Mouse (Mus musculus) ovary, postnatal 36 days (tissue): ENCODE data around the gene Zfp174.

Source experiments
- DNase-seq: peaks from one replicate; pipeline ENCODE4 v3.0.0; 2022; ENCODE audit warnings: low spot score, mixed read lengths

Gene Zfp174

DNA sequence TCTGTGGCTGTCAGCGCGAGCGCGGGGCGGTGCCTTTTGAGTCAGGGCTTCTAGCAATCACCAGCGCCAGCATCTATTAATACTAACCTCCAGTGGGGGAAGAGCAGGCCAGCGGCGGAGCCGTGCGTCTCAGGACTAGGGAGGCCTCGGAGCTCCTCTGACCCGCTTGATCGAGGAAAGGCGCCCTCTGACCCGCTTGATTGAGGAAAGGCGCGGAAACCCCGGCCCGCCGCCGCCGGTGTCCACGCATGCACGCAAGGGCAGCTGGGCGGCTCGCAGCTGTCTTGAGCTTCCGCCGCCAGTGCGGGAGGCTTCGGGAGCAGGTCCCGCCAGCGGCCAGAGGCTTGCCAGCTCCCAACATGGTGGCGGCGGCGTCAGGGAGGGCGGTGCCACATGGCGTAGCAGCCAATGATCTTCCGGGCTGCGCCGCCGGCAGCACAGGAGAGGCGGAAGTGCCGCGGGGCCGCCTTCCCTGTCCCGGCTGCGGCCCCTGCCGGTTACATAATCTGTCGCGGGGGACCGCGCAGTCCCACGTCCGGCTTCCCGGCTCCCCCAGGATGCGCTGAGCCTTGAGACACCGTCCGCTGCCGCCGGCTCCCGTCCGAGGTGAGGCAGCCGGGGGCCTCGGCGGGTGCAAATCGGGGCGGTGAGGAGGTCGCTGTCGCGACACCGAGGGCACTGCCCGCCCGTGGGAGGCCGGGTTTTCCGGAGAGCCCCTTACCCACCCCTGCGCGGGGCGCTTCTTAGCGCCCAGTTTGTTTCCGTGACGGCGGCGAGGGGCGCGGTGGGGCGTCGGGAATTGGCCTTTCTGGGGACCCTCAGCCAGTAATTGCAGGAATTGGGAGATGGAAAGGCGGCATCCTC, 37.4 kb downstream of the Zfp174 start, which contains the start of the genes Zfp597 and Gm20695:
TSS of gene Zfp597 (minus strand) at position 361 of the 864 bp plus-strand sequence.
TSS of gene Gm20695 (plus strand) at position 448 of the 864 bp plus-strand sequence.
- DNase-seq = peak; percentile 96

DNA sequence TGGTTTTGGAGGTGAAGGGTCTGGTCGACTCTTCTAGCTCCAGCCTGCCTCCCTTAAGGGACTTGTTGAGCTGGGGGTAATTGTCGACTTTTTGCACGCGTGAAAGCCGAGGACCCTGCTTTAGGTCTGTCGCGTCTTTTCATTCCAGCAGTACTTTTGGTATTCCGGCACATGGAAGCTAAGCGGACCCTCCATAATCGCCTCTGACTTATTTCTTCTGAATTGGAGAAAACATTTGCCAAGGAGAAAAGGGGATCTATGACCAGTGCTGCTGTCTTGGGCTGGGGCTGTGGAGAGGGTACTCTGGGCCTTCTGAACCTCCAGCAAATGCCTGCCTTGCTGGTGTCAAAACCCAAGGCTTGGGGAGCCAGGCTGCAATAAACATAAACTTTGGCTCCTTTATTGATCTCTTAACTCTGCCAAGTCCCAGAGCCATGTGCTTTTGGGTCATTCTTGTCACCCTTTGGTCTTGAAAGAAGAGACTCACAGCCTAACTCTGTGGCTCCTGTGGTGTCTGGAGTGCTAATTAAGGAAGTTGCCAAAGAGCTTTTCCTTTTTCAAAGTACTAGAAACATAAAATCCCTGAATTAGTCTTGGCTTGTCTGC, 38.1 kb downstream of the Zfp174 start:
- DNase-seq = no peak

DNA sequence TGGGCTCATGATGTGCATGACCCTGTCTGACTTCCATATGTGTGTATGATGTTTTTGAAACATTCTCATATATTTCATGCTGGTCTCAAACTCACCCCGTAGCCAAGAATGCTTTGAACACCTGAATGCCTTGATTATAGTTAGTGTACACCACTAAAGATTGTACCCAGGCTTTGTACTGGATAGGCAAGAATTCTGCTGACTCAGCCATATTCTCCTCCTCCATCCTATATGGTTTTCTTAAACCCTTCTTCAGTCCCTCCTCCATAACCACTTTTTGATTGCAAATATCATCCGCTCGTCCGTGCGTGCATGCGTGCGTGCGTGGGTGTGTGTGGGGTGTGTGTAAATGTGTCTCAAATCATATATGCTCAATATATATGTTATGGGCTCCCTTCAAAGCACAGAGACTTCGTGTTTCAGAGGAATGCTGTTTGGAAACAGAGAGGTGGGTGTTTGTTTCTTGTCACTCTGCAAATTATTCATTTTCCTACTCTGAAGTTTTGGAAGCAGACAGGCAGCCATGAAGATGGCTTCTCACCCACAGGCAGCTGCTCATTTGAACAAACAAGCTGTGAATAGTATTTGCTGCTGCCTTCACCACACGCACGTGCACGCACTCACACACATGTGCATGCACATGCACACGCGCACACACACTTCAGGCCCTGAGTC, 44.7 kb downstream of the Zfp174 start:
- no peak for DNase-seq

DNA sequence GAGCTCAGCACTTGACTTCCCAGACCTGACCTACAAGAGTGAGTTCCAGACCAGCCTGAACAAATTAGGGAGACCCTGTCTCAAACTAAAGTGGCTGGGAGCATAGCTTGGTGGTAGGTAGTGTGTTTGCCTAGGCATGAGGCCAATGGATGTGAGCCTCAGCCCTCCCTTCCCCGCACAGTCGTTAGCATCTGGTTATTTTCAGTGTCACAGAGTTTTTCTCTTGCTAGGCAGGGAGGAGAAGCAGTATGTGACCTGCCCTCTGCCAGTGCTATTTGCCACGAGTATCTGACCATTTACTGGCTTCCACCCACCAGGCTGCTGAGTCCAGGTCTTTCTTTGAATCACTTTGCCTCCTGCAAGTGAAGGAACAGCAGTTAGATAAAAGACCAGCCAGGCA, 46.7 kb downstream of the Zfp174 start:
- DNase-seq = no peak

DNA sequence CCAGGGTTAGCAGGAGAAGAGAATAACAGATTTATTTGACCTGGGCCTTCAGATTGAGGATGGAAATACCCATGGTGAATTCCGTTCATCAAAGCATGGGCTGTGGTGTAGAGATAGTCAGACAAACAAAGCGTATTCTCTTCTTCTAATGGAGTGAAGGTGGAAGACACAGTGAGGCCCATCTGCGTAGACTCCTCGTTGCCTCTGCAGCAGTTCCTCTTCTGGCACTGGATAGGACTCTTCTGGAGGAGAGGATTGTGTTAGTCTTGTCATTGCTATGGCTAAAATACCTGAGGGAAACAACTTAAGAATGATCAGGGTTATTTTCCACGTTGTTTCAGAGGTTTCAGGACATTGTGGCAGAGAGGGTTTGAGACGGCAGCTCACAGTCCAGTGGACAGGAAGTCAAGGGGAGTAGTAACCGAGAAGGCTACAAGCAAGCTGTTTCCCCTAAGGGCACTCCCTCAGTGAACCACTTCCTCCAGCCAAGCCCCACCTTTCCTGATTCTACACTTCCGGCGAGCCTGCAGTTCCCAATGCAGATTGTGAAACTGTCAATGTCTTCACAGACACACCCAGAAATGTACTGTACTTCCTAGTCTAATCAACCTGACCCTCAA, 48.2 kb downstream of the Zfp174 start:
- no peak for DNase-seq

DNA sequence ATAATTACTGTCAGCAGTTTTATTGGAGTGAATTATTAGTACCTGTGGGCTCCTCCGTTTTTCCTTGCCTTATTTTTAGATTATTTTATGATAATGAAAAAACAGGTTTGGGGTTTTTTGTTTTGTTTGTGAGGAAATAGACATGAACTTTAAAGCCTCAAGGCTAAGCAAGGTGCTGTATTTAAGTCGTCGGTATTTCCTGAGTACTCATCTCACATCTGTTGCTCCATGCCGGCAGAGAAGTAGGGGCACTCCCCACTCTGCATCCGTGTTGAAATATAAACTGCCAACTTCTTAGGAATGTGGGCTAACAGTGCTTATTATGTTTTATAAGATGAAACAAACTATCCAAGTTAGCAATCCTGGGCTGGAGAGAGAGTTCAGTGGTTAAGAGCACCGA, 49.0 kb downstream of the Zfp174 start:
- no peak for DNase-seq

DNA sequence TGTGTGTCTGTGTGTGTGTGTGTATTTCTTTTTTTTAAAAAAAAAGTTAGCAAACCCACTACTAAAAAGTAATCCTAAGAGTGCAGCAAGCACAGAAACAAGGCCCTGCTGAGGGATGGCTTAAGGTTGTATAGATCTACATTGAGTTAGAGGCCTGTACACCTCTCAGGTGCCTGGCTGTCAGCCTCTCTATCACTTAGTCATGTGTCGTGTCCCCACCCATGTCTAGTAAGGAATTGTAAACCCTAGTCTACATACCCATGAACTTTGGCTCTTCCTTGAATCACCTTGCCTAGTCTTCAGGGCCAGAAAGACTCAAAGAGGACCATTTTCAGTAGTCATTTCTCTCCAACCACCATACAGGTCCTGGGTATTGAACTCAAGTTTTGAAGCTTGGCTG, 49.5 kb downstream of the Zfp174 start:
- no peak for DNase-seq

DNA sequence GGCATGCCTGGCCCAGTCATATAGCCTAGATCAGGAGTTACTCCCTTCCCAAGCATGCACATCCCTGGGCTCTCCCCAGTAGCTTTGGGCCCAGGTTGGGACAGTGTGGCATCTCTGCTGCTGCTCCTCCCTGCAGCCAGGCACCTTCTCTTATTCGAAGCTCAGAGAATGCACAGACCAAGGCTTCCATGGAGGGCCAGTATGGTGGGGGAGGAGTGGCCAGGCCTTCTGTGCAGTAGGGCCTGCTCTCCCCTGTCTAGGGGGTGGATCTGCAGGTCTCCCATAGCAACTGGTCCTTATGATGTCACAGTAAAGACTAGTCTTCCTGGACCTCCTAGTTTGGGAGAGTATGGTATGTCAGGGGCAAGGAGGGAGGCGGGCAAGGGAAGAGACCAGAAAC, 60.4 kb downstream of the Zfp174 start:
- no peak for DNase-seq
